Mouse (Mus musculus): ENCODE measurements around the gene Capza1. TPM values are rescaled to one million over a fixed set of nuclear protein-coding genes. Genes with fewer than 3 reads are reported as not detected.
"Not testable (repeated sequence)": the region's sequence is repeated elsewhere in the genome, so short reads cannot be mapped to it uniquely, and the experiment has no call there.

The Capza1 gene
- total RNA-seq (2021): 10 to 100 TPM; 45.5 to 49.8 TPM
- long read RNA-seq, experiment 1, transcript Capza1-201 (10 exons, 3,193 nt): major isoform, 39 of 44 reads
- long read RNA-seq, experiment 1, partial matches to known transcripts: 0 of 44 reads
- long read RNA-seq, experiment 1, other reads (novel, unspliced or antisense): 5 of 44 reads
- long read RNA-seq, experiment 2, transcript Capza1-201 (10 exons, 3,193 nt): major isoform, 28 of 41 reads
- long read RNA-seq, experiment 2, partial matches to known transcripts: 4 of 41 reads
- long read RNA-seq, experiment 2, other reads (novel, unspliced or antisense): 9 of 41 reads

GRCm38 (mm10) chr3:104863786-104864650, at the start of gene Capza1, which contains the start of gene St7l:
Gene Capza1, minus strand, starts transcription at chr3:104864505.
Gene St7l, plus strand, starts transcription at chr3:104864005.
- DNase-seq (ENCODE audit: low spot score in 2 of 2): peak; percentile 87 to 93

GRCm38 (mm10) chr3:104909195-104909594, 44.9 kb upstream of the Capza1 start:
- DNase-seq (ENCODE audit: low spot score in 2 of 2): no peak

GRCm38 (mm10) chr3:104906007-104906406, 41.7 kb upstream of the Capza1 start:
- DNase-seq (ENCODE audit: low spot score in 2 of 2): no peak

GRCm38 (mm10) chr3:104905389-104905788, 41.1 kb upstream of the Capza1 start:
- DNase-seq (ENCODE audit: low spot score in 2 of 2): no peak

- no peak for DNase-seq (ENCODE audit: low spot score in 2 of 2)
Measured at GRCm38 (mm10) chr3:104901154-104901553, 36.8 kb upstream of the Capza1 start.

- no peak for DNase-seq (ENCODE audit: low spot score in 2 of 2)
Measured at GRCm38 (mm10) chr3:104896141-104896540, 31.8 kb upstream of the Capza1 start.

- no peak for DNase-seq (ENCODE audit: low spot score in 2 of 2)
Measured at GRCm38 (mm10) chr3:104888585-104888984, 24.3 kb upstream of the Capza1 start.

- DNase-seq (ENCODE audit: low spot score in 2 of 2): no peak
Measured at GRCm38 (mm10) chr3:104869611-104870010, 5.3 kb upstream of the Capza1 start.

GRCm38 (mm10) chr3:104866674-104867073, 2.4 kb upstream of the Capza1 start:
- DNase-seq (ENCODE audit: low spot score in 2 of 2): not testable (repeated sequence)

- DNase-seq (ENCODE audit: low spot score in 2 of 2): no peak
Measured at GRCm38 (mm10) chr3:104865341-104865788, 1.1 kb upstream of the Capza1 start.

- DNase-seq (ENCODE audit: low spot score in 2 of 2): peak; percentile 88 to 93
Measured at GRCm38 (mm10) chr3:104864651-104865340, 491 bp upstream of the Capza1 start.

- DNase-seq (ENCODE audit: low spot score in 2 of 2): no peak
Measured at GRCm38 (mm10) chr3:104858560-104858959, 5.7 kb downstream of the Capza1 start.

GRCm38 (mm10) chr3:104856106-104856505, 8.2 kb downstream of the Capza1 start:
- DNase-seq (ENCODE audit: low spot score in 2 of 2): no peak

GRCm38 (mm10) chr3:104854866-104855265, 9.4 kb downstream of the Capza1 start:
- no peak for DNase-seq (ENCODE audit: low spot score in 2 of 2)

GRCm38 (mm10) chr3:104854465-104854864, 9.8 kb downstream of the Capza1 start:
- DNase-seq (ENCODE audit: low spot score in 2 of 2): no peak

- DNase-seq (ENCODE audit: low spot score in 2 of 2): no peak
Measured at GRCm38 (mm10) chr3:104846601-104847000, 17.7 kb downstream of the Capza1 start.

GRCm38 (mm10) chr3:104841049-104841448, 23.3 kb downstream of the Capza1 start:
- DNase-seq (ENCODE audit: low spot score in 2 of 2): no peak

- DNase-seq (ENCODE audit: low spot score in 2 of 2): no peak
Measured at GRCm38 (mm10) chr3:104835797-104836196, 28.5 kb downstream of the Capza1 start.

GRCm38 (mm10) chr3:104822413-104822812, 41.9 kb downstream of the Capza1 start:
- DNase-seq (ENCODE audit: low spot score in 2 of 2): no peak

- DNase-seq (ENCODE audit: low spot score in 2 of 2): no peak
Measured at GRCm38 (mm10) chr3:104820426-104820825, 43.9 kb downstream of the Capza1 start.

GRCm38 (mm10) chr3:104818749-104819134, 45.6 kb downstream of the Capza1 start:
- DNase-seq (ENCODE audit: low spot score in 2 of 2): no peak

Data from layer of hippocampus, postnatal 14 days (tissue).